Mouse (Mus musculus) bone marrow macrophage, adult 2 months (primary cell): ENCODE measurements around the gene Lipe. TPM values are rescaled to one million over a fixed set of nuclear protein-coding genes. Genes with fewer than 3 reads are reported as not detected.

Experiments used
- H3K27ac ChIP-seq: 2 replicates; pipeline ENCODE4 v1.5.1; 2012; ENCODE audit warnings: low read depth, low read length; ENCODE audit not compliant: insufficient read depth
- H3K4me1 ChIP-seq: 2 replicates; pipeline ENCODE4 v1.6.1; 2012; ENCODE audit warnings: low read length; ENCODE audit not compliant: control insufficient read depth, insufficient read depth
- H3K4me3 ChIP-seq: 2 replicates; pipeline ENCODE4 v1.5.1; 2012; ENCODE audit warnings: mild to moderate bottlenecking, low read length, moderate library complexity; ENCODE audit not compliant: insufficient read depth
- CTCF ChIP-seq: IDR thresholded peaks from 2 replicates; pipeline ENCODE4 v1.5.1; 2012; ENCODE audit warnings: low read depth, mild to moderate bottlenecking, low read length, moderate library complexity
- POLR2A ChIP-seq: IDR thresholded peaks from 2 replicates; pipeline ENCODE4 v1.6.1; 2012; ENCODE audit warnings: mild to moderate bottlenecking, low read depth, low read length, borderline replicate concordance
- polyA plus RNA-seq: library from polyadenylated mRNA; stranded (reverse); fragments of >200 nt; gene quantifications from 2 replicates; pipeline ENCODE4 v1.2.4, GENCODE M21; 2012; ENCODE audit not compliant: missing spikeins, insufficient read depth, insufficient read length

Lipe gene
- polyA plus RNA-seq, 1 experiment = 37.1 TPM

GRCm38 (mm10) chr7:25367632-25368293, 30.7 kb downstream of the Lipe start:
- Histone ChIP-seq H3K27ac (no peak overlapping the region), H3K4me1 (no peaks in the 10 kb centered on the region), H3K4me3 (no peak overlapping the region)
- TF ChIP-seq CTCF (peak; percentile 8; the same call in 1 of the 2 replicates), POLR2A (no peak)

GRCm38 (mm10) chr7:25365937-25366625, 32.4 kb downstream of the Lipe start:
- no peak for TF ChIP-seq POLR2A
- no peak for TF ChIP-seq CTCF
- no peaks in the 10 kb centered on the region for H3K4me1 ChIP-seq
- no peak overlapping the region for H3K27ac ChIP-seq
- no peak overlapping the region for H3K4me3 ChIP-seq

GRCm38 (mm10) chr7:25363632-25364031, 34.9 kb downstream of the Lipe start:
- no peak for TF ChIP-seq POLR2A
- TF ChIP-seq CTCF = no peak

GRCm38 (mm10) chr7:25363151-25363550, 35.4 kb downstream of the Lipe start:
- no peak for TF ChIP-seq POLR2A
- TF ChIP-seq CTCF = no peak
- H3K4me3 ChIP-seq = no peak overlapping the region
- no peak overlapping the region for H3K27ac ChIP-seq
- no peaks in the 10 kb centered on the region for H3K4me1 ChIP-seq

More at GRCm38 (mm10) chr7:25363632-25364031, 34.9 kb downstream of the Lipe start:
- H3K4me1 ChIP-seq = no peaks in the 10 kb centered on the region
- no peak overlapping the region for H3K4me3 ChIP-seq
- H3K27ac ChIP-seq = no peak overlapping the region

- no peaks in the 10 kb centered on the region for H3K4me1 ChIP-seq
- TF ChIP-seq POLR2A (no peak), CTCF (no peak)
- no peak overlapping the region for H3K27ac ChIP-seq
- no peak overlapping the region for H3K4me3 ChIP-seq
Measured at GRCm38 (mm10) chr7:25358721-25359206, 39.7 kb downstream of the Lipe start.

- Histone ChIP-seq H3K27ac (no peak overlapping the region), H3K4me1 (no peaks in the 10 kb centered on the region), H3K4me3 (no peak overlapping the region)
- TF ChIP-seq CTCF (no peak), POLR2A (no peak)
Measured at GRCm38 (mm10) chr7:25348861-25349260, 49.6 kb downstream of the Lipe start.

- no peak overlapping the region for H3K27ac ChIP-seq
Measured at GRCm38 (mm10) chr7:25341000-25341784, 57.3 kb downstream of the Lipe start.

GRCm38 (mm10) chr7:25339329-25339728, 59.2 kb downstream of the Lipe start:
- no peak overlapping the region for H3K27ac ChIP-seq
- no peak for TF ChIP-seq POLR2A
- no peak overlapping the region for H3K4me3 ChIP-seq

More at GRCm38 (mm10) chr7:25341000-25341784, 57.3 kb downstream of the Lipe start:
- Histone ChIP-seq H3K4me1 (no peaks in the 10 kb centered on the region), H3K4me3 (no peak overlapping the region)
- TF ChIP-seq POLR2A (no peak), CTCF (no peak)

GRCm38 (mm10) chr7:25334472-25334871, 64.0 kb downstream of the Lipe start:
- no peak for TF ChIP-seq CTCF
- TF ChIP-seq POLR2A = no peak
- H3K4me1 ChIP-seq = no peaks in the 10 kb centered on the region
- no peak overlapping the region for H3K4me3 ChIP-seq
- H3K27ac ChIP-seq = no peak overlapping the region

More at GRCm38 (mm10) chr7:25339329-25339728, 59.2 kb downstream of the Lipe start:
- no peaks in the 10 kb centered on the region for H3K4me1 ChIP-seq
